Mouse (Mus musculus): Measurements from ENCODE around the gene H2-D1. TPM values are rescaled to one million over a fixed set of nuclear protein-coding genes. Genes with fewer than 3 reads are reported as not detected.

The H2-D1 gene
- polyA plus RNA-seq (2015; fragmentation: Nextera tagmentation; extraction: Ambion mirVana) = 98.3 and 107 TPM in 2 replicates

- under 1% methylated on average over 66 of the region's 73 CpGs for WGBS (ENCODE audit: insufficient replicate concordance)
- H3K4me1 ChIP-seq (ENCODE audit: control insufficient read depth, low read depth, low read length) = peaks cover 14% of the 10 kb centered on the region
- peak within 1 kb of the TSS; percentile 75 for H3K4me3 ChIP-seq (ENCODE audit: low read depth, low read length)
- H3K9me3 ChIP-seq (replicated peaks; ENCODE audit: control insufficient read depth, low read length) = no peaks in the 10 kb centered on the region
- peak; percentile 91 for ATAC-seq (ENCODE audit: low read depth)
- peak within 1 kb of the TSS; percentile 40 for H3K27ac ChIP-seq (ENCODE audit: low read length)
- peak within 1 kb of the TSS; percentile 76 for H3K9ac ChIP-seq (ENCODE audit: low read depth, low read length)
- no peaks in the 10 kb centered on the region for H3K27me3 ChIP-seq (ENCODE audit: control insufficient read depth, insufficient read depth, low read depth, low read length)
- peak within 1 kb of the TSS; percentile 100 for H3K4me2 ChIP-seq (ENCODE audit: low read depth, low read length)
- H3K36me3 ChIP-seq (ENCODE audit: control insufficient read depth, insufficient read depth) = no peaks in the 10 kb centered on the region
Observed at GRCm38 (mm10) chr17:35262664-35263522, at the start of gene H2-D1. TSS of gene H2-D1 (plus strand) at chr17:35262730.

DNA sequence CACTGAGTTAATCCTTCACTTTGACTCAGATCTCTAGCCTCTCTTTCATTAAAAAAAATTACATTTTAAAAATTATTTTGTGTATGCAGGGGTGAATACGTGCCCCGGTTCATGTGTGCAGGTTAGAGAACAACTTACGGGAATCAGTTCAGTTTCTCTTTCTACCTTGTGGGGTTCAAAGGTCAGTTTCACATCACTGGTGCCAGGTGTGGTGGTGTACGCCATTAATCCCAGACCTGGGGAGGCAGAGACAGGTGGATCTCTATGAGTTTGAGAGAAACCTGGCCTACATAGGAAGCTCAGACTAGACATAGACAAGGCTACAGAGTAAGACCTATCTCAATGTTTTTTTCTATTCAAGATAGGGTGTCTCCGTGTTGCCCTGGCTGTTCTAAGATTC, 49.5 kb upstream of the H2-D1 start:
- Histone ChIP-seq H3K36me3 (ENCODE audit: control insufficient read depth, insufficient read depth) (no peaks in the 10 kb centered on the region), H3K4me1 (ENCODE audit: control insufficient read depth, low read depth, low read length) (peaks cover 3% of the 10 kb centered on the region; the same call in 1 of the 2 replicates), H3K27me3 (ENCODE audit: control insufficient read depth, insufficient read depth, low read depth, low read length) (no peaks in the 10 kb centered on the region), H3K9me3 (replicated peaks; ENCODE audit: control insufficient read depth, low read length) (no peaks in the 10 kb centered on the region), H3K4me3 (ENCODE audit: low read depth, low read length) (no peak overlapping the region), H3K4me2 (ENCODE audit: low read depth, low read length) (no peak overlapping the region), H3K9ac (ENCODE audit: low read depth, low read length) (no peak overlapping the region), H3K27ac (ENCODE audit: low read length) (no peak overlapping the region)
- 71% methylated on average over 5 of the region's 5 CpGs for WGBS (ENCODE audit: insufficient replicate concordance)
- no peak for ATAC-seq (ENCODE audit: low read depth)

GRCm38 (mm10) chr17:35218516-35219193, 43.9 kb upstream of the H2-D1 start:
- no peaks in the 10 kb centered on the region for H3K27me3 ChIP-seq (ENCODE audit: control insufficient read depth, insufficient read depth, low read depth, low read length)
- peaks cover 8% of the 10 kb centered on the region; the same call in 1 of the 2 replicates for H3K4me1 ChIP-seq (ENCODE audit: control insufficient read depth, low read depth, low read length)
- WGBS (ENCODE audit: insufficient replicate concordance) = 12% methylated on average over 18 of the region's 18 CpGs
- H3K36me3 ChIP-seq (ENCODE audit: control insufficient read depth, insufficient read depth) = 0 out of 2 replicates have a peak, but pooled peaks cover 3% of the 10 kb centered on the region
- peak; percentile 57 for ATAC-seq (ENCODE audit: low read depth)
- no peaks in the 10 kb centered on the region for H3K9me3 ChIP-seq (replicated peaks; ENCODE audit: control insufficient read depth, low read length)
- H3K4me2 ChIP-seq (ENCODE audit: low read depth, low read length) = peak overlapping the region; percentile 14
- H3K4me3 ChIP-seq (ENCODE audit: low read depth, low read length) = peak overlapping the region; percentile 9; the same call in 1 of the 2 replicates
- H3K9ac ChIP-seq (ENCODE audit: low read depth, low read length) = no peak overlapping the region
- peak overlapping the region; percentile 16 for H3K27ac ChIP-seq (ENCODE audit: low read length)

DNA sequence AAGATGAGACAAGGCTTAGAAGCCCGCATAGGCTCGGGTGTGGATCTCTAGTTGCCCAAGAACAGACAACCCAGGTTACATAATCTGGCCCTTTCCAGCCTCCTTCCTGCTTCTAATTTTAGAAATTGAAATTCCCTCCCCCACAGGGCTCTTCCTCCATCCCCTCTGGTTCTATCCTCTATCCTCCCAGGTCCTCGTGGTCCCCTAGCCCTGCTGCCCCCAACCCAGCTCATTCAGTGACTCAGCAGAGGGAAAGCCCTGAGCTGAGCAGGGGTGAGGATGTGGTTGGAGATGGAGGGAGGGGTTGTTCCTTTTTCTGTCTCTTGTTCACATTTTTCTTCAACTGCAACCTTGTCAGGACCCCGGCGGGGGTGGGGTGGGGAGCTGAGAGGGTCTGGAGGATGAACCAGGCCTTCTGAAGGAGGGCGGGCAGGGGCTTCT, 42.9 kb upstream of the H2-D1 start:
- Histone ChIP-seq H3K4me3 (ENCODE audit: low read depth, low read length) (no peak overlapping the region), H3K9me3 (replicated peaks; ENCODE audit: control insufficient read depth, low read length) (no peaks in the 10 kb centered on the region), H3K4me1 (ENCODE audit: control insufficient read depth, low read depth, low read length) (peaks cover 8% of the 10 kb centered on the region; the same call in 1 of the 2 replicates), H3K4me2 (ENCODE audit: low read depth, low read length) (no peak overlapping the region), H3K36me3 (ENCODE audit: control insufficient read depth, insufficient read depth) (0 out of 2 replicates have a peak, but pooled peaks cover 3% of the 10 kb centered on the region), H3K27me3 (ENCODE audit: control insufficient read depth, insufficient read depth, low read depth, low read length) (no peaks in the 10 kb centered on the region), H3K27ac (ENCODE audit: low read length) (peak overlapping the region; percentile 59), H3K9ac (ENCODE audit: low read depth, low read length) (no peak overlapping the region)
- no peak for ATAC-seq (ENCODE audit: low read depth)
- 17% methylated on average over 6 of the region's 6 CpGs for WGBS (ENCODE audit: insufficient replicate concordance)

- Histone ChIP-seq H3K27me3 (ENCODE audit: control insufficient read depth, insufficient read depth, low read depth, low read length) (no peaks in the 10 kb centered on the region), H3K4me2 (ENCODE audit: low read depth, low read length) (no peak within 1 kb of the TSS), H3K4me1 (ENCODE audit: control insufficient read depth, low read depth, low read length) (peaks cover 8% of the 10 kb centered on the region; the same call in 1 of the 2 replicates), H3K9me3 (replicated peaks; ENCODE audit: control insufficient read depth, low read length) (no peaks in the 10 kb centered on the region), H3K27ac (ENCODE audit: low read length) (peak within 1 kb of the TSS; percentile 59), H3K36me3 (ENCODE audit: control insufficient read depth, insufficient read depth) (peaks cover 3% of the 10 kb centered on the region; the same call in 1 of the 2 replicates), H3K4me3 (ENCODE audit: low read depth, low read length) (no peak within 1 kb of the TSS), H3K9ac (ENCODE audit: low read depth, low read length) (no peak within 1 kb of the TSS)
- no peak for ATAC-seq (ENCODE audit: low read depth)
- WGBS (ENCODE audit: insufficient replicate concordance) = 56% methylated on average over 28 of the region's 28 CpGs
Observed at GRCm38 (mm10) chr17:35220156-35220952, 42.2 kb upstream of the H2-D1 start, which contains the start of gene Gm16181. TSS of gene Gm16181 (plus strand) at chr17:35220834.

DNA sequence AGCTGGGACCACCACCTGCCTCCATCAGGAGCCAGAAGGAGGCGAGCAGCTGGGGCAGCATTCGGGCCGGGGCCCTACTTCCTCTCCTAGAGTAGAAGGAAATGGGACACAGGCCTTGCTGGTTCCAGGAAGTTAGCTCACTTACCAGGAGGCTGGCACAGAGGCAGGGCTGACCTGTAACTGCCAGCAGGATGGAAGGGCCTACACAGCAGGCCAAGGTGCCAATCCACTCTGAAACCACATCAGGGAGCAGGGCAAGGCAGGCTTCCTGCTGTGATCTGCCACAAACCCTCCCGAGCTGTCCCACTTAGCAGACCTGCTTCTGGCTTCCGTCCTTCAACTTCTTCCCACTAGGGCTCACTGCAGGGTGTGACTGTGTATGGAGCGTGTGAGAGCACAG, 40.2 kb upstream of the H2-D1 start:
- H3K27me3 ChIP-seq (ENCODE audit: control insufficient read depth, insufficient read depth, low read depth, low read length) = no peaks in the 10 kb centered on the region
- no peak overlapping the region for H3K4me2 ChIP-seq (ENCODE audit: low read depth, low read length)
- peaks cover 8% of the 10 kb centered on the region; the same call in 1 of the 2 replicates for H3K4me1 ChIP-seq (ENCODE audit: control insufficient read depth, low read depth, low read length)
- no peak overlapping the region for H3K4me3 ChIP-seq (ENCODE audit: low read depth, low read length)
- peaks cover 3% of the 10 kb centered on the region; the same call in 1 of the 2 replicates for H3K36me3 ChIP-seq (ENCODE audit: control insufficient read depth, insufficient read depth)
- WGBS (ENCODE audit: insufficient replicate concordance) = 43% methylated on average over 6 of the region's 6 CpGs
- no peak overlapping the region for H3K9ac ChIP-seq (ENCODE audit: low read depth, low read length)
- no peaks in the 10 kb centered on the region for H3K9me3 ChIP-seq (replicated peaks; ENCODE audit: control insufficient read depth, low read length)
- ATAC-seq (ENCODE audit: low read depth) = 0 out of 2 replicates have a peak, but pooled peaks have one; percentile 20
- H3K27ac ChIP-seq (ENCODE audit: low read length) = peak overlapping the region; percentile 35; the same call in 1 of the 2 replicates

DNA sequence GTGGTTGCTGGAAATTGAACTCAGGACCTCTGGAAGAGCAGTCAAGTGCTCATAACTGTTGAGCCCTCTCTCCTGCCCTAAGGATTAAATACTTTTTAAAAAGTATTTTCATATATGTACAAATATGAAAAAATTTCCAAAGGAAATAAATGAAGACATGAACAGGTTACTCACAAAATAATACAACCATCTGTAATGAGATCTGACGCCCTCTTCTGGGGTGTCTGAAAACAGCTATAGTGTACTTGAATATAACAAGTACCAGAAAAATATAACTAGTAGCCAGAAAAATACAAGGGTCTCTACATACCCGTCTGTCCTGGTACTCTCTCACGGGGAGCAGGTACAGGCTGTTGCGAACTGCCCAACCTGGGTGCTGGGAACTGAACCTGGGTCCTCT, 37.9 kb upstream of the H2-D1 start:
- no peak for ATAC-seq (ENCODE audit: low read depth)
- Histone ChIP-seq H3K4me2 (ENCODE audit: low read depth, low read length) (no peak overlapping the region), H3K9ac (ENCODE audit: low read depth, low read length) (no peak overlapping the region), H3K4me3 (ENCODE audit: low read depth, low read length) (no peak overlapping the region), H3K27me3 (ENCODE audit: control insufficient read depth, insufficient read depth, low read depth, low read length) (no peaks in the 10 kb centered on the region), H3K36me3 (ENCODE audit: control insufficient read depth, insufficient read depth) (peaks cover 6% of the 10 kb centered on the region), H3K4me1 (ENCODE audit: control insufficient read depth, low read depth, low read length) (peaks cover 5% of the 10 kb centered on the region; the same call in 1 of the 2 replicates), H3K9me3 (replicated peaks; ENCODE audit: control insufficient read depth, low read length) (no peaks in the 10 kb centered on the region), H3K27ac (ENCODE audit: low read length) (no peak overlapping the region)
- 76% methylated on average over 4 of the region's 4 CpGs for WGBS (ENCODE audit: insufficient replicate concordance)

DNA sequence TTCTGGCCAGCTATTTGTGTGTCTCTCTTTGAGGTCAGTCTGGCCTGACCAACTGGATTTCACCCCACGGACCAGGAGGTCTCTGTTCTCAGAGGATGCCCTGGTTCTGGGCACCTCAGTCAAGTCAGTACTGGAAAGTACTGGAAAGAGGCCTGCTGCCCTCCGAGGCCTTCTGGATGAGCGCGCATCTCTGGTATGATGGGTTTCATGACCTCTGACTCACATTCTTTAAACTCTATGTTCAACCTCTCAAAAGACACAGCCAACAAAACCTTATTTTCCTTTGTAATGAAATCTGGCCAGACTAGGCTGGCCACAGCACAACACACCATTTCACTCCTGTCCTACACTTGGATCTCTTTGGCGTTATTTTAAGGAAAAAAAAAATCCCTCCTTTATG, 37.1 kb upstream of the H2-D1 start:
- Histone ChIP-seq H3K27me3 (ENCODE audit: control insufficient read depth, insufficient read depth, low read depth, low read length) (no peaks in the 10 kb centered on the region), H3K4me1 (ENCODE audit: control insufficient read depth, low read depth, low read length) (peaks cover 2% of the 10 kb centered on the region; the same call in 1 of the 2 replicates), H3K27ac (ENCODE audit: low read length) (no peak overlapping the region), H3K4me2 (ENCODE audit: low read depth, low read length) (no peak overlapping the region), H3K4me3 (ENCODE audit: low read depth, low read length) (no peak overlapping the region), H3K36me3 (ENCODE audit: control insufficient read depth, insufficient read depth) (peaks cover 7% of the 10 kb centered on the region), H3K9ac (ENCODE audit: low read depth, low read length) (no peak overlapping the region), H3K9me3 (replicated peaks; ENCODE audit: control insufficient read depth, low read length) (no peaks in the 10 kb centered on the region)
- ATAC-seq (ENCODE audit: low read depth) = no peak
- 89% methylated on average over 5 of the region's 5 CpGs for WGBS (ENCODE audit: insufficient replicate concordance)

All from liver, embryonic 16.5 days (tissue).